21 mouse cellular contexts compared by ENCODE assay signal in the genomic region with DNA sequence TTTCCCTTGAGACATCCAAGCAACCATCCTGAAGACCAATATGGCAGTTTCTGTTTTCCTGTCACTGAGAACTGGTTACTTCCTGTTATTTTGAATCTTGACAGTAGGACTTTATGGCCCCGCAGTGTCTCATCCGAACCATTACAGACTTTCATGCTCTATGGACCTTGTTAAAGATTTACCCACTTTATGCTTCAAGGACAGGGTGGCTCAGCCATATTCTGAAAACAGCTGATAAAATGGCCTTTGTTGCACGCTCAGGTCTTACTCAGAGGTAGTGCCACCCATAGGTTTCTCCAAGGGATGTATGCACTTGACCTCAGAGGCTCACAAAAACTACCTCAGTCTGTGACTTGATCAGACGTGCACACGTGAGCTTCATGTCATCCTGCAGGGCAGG.
DNase-seq lines count a peak whose midpoint lies in the region; ATAC-seq and TF ChIP-seq lines count a peak whose summit lies in the region.
"Had no signal": no experiment of that assay in that cellular context is flagged by ENCODE, and none has a peak within 500 bp of the region (broad histone marks: within the 10 kb centered on the region; RNA-seq: fewer than 3 reads in every experiment).

No protein-coding gene starts in this region.

- TF ChIP-seq POLR2A in heart, adult 2 months (IDR thresholded peaks at IDR 0.05; ENCODE audit: insufficient read depth, low read depth, low read length) = no peak

- H3K9ac ChIP-seq in kidney, embryonic 16.5 days (replicated peaks; ENCODE audit: low read length) = no peak overlapping the region
- H3K9ac ChIP-seq in kidney, embryonic 15.5 days = no peak overlapping the region
- no peak overlapping the region for H3K9ac ChIP-seq in intestine, embryonic 14.5 days (ENCODE audit: low read length)
- H3K9ac ChIP-seq in intestine, embryonic 15.5 days = no peak overlapping the region
- no peak overlapping the region for H3K9ac ChIP-seq in heart, adult 2 months (ENCODE audit: low read depth, low read length)
- H3K9ac ChIP-seq: forebrain, embryonic 13.5 days; hindbrain, embryonic 12.5 days; hindbrain, embryonic 15.5 days had no signal

- intact Hi-C loops in heart, adult 2 months (cut with DNase I) = no loop called here

- WGBS in kidney, embryonic 16.5 days = 71% methylated on average over 5 of the region's 5 CpGs
- 72% methylated on average over 5 of the region's 5 CpGs for WGBS in kidney, embryonic 15.5 days
- WGBS in intestine, embryonic 14.5 days = 74% methylated on average over 5 of the region's 5 CpGs
- 66% methylated on average over 5 of the region's 5 CpGs for whole genome bisulfite sequencing in intestine, embryonic 15.5 days
- 43% methylated on average over 5 of the region's 5 CpGs for WGBS in large intestine, adult 2 months
- WGBS in heart, adult 2 months = 91% methylated on average over 5 of the region's 5 CpGs

- H3K4me2 ChIP-seq in kidney, embryonic 16.5 days (replicated peaks; ENCODE audit: low read depth, low read length) = no peak overlapping the region
- H3K4me2 ChIP-seq in kidney, embryonic 15.5 days = no peak overlapping the region
- H3K4me2 ChIP-seq in intestine, embryonic 14.5 days (ENCODE audit: low read length) = no peak overlapping the region
- H3K4me2 ChIP-seq in intestine, embryonic 15.5 days (replicated peaks) = no peak overlapping the region
- H3K4me2 ChIP-seq: forebrain, embryonic 13.5 days; heart, embryonic 11.5 days; hindbrain, embryonic 12.5 days; hindbrain, embryonic 15.5 days had no signal

- no peaks in the 10 kb centered on the region for H3K79me2 ChIP-seq in heart, adult 2 months (replicated peaks; ENCODE audit: control insufficient read depth, insufficient read depth, low read length)

- peaks cover 9% of the 10 kb centered on the region; the same call in 1 of the 2 replicates for H3K36me3 ChIP-seq in kidney, embryonic 16.5 days (ENCODE audit: insufficient read depth, low read length)
- peaks cover 25% of the 10 kb centered on the region; the same call in 1 of the 2 replicates for H3K36me3 ChIP-seq in kidney, embryonic 15.5 days
- peaks cover 59% of the 10 kb centered on the region for H3K36me3 ChIP-seq in intestine, embryonic 14.5 days (ENCODE audit: control insufficient read depth, insufficient read depth, low read length)
- peaks cover 18% of the 10 kb centered on the region for H3K36me3 ChIP-seq in intestine, embryonic 15.5 days
- no peaks in the 10 kb centered on the region; the same call in 1 of the 2 replicates for H3K36me3 ChIP-seq in heart, adult 2 months (ENCODE audit: control insufficient read depth, insufficient read depth, low read length)
- H3K36me3 ChIP-seq: forebrain, embryonic 10.5 days; hindbrain, embryonic 12.5 days had no signal

- no peak overlapping the region for H3K4me3 ChIP-seq in kidney, embryonic 16.5 days (ENCODE audit: low read length)
- no peak overlapping the region for H3K4me3 ChIP-seq in kidney, embryonic 15.5 days (replicated peaks)
- no peak overlapping the region for H3K4me3 ChIP-seq in intestine, embryonic 14.5 days (ENCODE audit: low read depth, low read length)
- H3K4me3 ChIP-seq in intestine, embryonic 15.5 days (replicated peaks) = no peak overlapping the region
- H3K4me3 ChIP-seq in heart, adult 2 months = no peak overlapping the region
- H3K4me3 ChIP-seq: forebrain, embryonic 10.5 days; forebrain, embryonic 13.5 days; hindbrain, embryonic 12.5 days; hindbrain, embryonic 15.5 days had no signal

- no peaks in the 10 kb centered on the region for H3K4me1 ChIP-seq in kidney, embryonic 16.5 days (ENCODE audit: insufficient read depth, low read length)
- no peaks in the 10 kb centered on the region for H3K4me1 ChIP-seq in kidney, embryonic 15.5 days
- no peaks in the 10 kb centered on the region for H3K4me1 ChIP-seq in intestine, embryonic 14.5 days (replicated peaks; ENCODE audit: control insufficient read depth, insufficient read depth, low read length)
- no peaks in the 10 kb centered on the region; the same call in 1 of the 2 replicates for H3K4me1 ChIP-seq in intestine, embryonic 15.5 days (replicated peaks)
- no peaks in the 10 kb centered on the region for H3K4me1 ChIP-seq in heart, adult 2 months (ENCODE audit: control insufficient read depth, insufficient read depth, low read length)
- H3K4me1 ChIP-seq: forebrain, embryonic 10.5 days; forebrain, embryonic 13.5 days; hindbrain, embryonic 12.5 days; hindbrain, embryonic 15.5 days had no signal

- 0 out of 2 replicates have a peak, but pooled peaks have one; percentile 46 for ATAC-seq in kidney, embryonic 16.5 days (ENCODE audit: low FRiP score, low TSS enrichment)
- no peak for ATAC-seq in kidney, embryonic 15.5 days (replicated peaks; ENCODE audit: low FRiP score)
- peak; percentile 57; the same call in 1 of the 2 replicates for ATAC-seq in intestine, embryonic 14.5 days (replicated peaks; ENCODE audit: low FRiP score, low TSS enrichment, low read depth)
- ATAC-seq in intestine, embryonic 15.5 days = peak; percentile 91
- no peak for ATAC-seq in activated CD4-positive, CD25-positive, alpha-beta regulatory T cell, adult 4 months
- ATAC-seq: CD4-positive, CD25-positive, alpha-beta regulatory T cell, adult 4 months; forebrain, embryonic 13.5 days; forebrain, embryonic 16.5 days had no signal

- no peak for DNase-seq in intestine, embryonic 14.5 days (ENCODE audit: low spot score)
- DNase-seq in large intestine, adult 2 months (ENCODE audit: low read depth, low spot score) = peak; percentile 76
- DNase-seq in heart, adult 2 months = no peak
- DNase-seq: adrenal gland, adult 8-10 months; adrenal gland, postnatal 25 days; cerebellum, adult 18-20 months; cerebellum, adult 9-10 months; cerebellum, postnatal 14 days; gastrocnemius, postnatal 10 days; gastrocnemius, postnatal 36 days had no signal

- no peaks in the 10 kb centered on the region for H3K27me3 ChIP-seq in kidney, embryonic 16.5 days (ENCODE audit: insufficient read depth, low read length)
- H3K27me3 ChIP-seq in kidney, embryonic 15.5 days = no peaks in the 10 kb centered on the region
- no peaks in the 10 kb centered on the region for H3K27me3 ChIP-seq in intestine, embryonic 14.5 days (replicated peaks; ENCODE audit: control insufficient read depth, insufficient read depth, low read length)
- no peaks in the 10 kb centered on the region for H3K27me3 ChIP-seq in intestine, embryonic 15.5 days (replicated peaks)
- H3K27me3 ChIP-seq in heart, adult 2 months (ENCODE audit: control insufficient read depth, insufficient read depth, low read length) = no peaks in the 10 kb centered on the region
- H3K27me3 ChIP-seq: forebrain, embryonic 13.5 days; hindbrain, embryonic 12.5 days; hindbrain, embryonic 15.5 days had no signal

- TF ChIP-seq CTCF in heart, adult 2 months (IDR thresholded peaks at IDR 0.05) = no peak

- no peak for TF ChIP-seq EP300 in heart, adult 2 months (IDR thresholded peaks at IDR 0.05; ENCODE audit: insufficient read depth, low read depth, low read length)

- no peaks in the 10 kb centered on the region for H3K9me3 ChIP-seq in kidney, embryonic 16.5 days (ENCODE audit: low read length)
- H3K9me3 ChIP-seq in kidney, embryonic 15.5 days (replicated peaks) = no peaks in the 10 kb centered on the region
- H3K9me3 ChIP-seq in intestine, embryonic 14.5 days (ENCODE audit: control insufficient read depth, low read length) = no peaks in the 10 kb centered on the region
- no peaks in the 10 kb centered on the region for H3K9me3 ChIP-seq in intestine, embryonic 15.5 days
- H3K9me3 ChIP-seq: forebrain, embryonic 10.5 days; forebrain, embryonic 13.5 days; hindbrain, embryonic 12.5 days; hindbrain, embryonic 15.5 days had no signal

- H3K27ac ChIP-seq in kidney, embryonic 16.5 days (ENCODE audit: low read length) = no peak overlapping the region
- H3K27ac ChIP-seq in kidney, embryonic 15.5 days = no peak overlapping the region
- no peak overlapping the region for H3K27ac ChIP-seq in intestine, embryonic 14.5 days (ENCODE audit: low read depth)
- no peak overlapping the region for H3K27ac ChIP-seq in intestine, embryonic 15.5 days
- H3K27ac ChIP-seq in heart, adult 2 months = no peak overlapping the region
- H3K27ac ChIP-seq: forebrain, embryonic 10.5 days; forebrain, embryonic 13.5 days; hindbrain, embryonic 12.5 days; hindbrain, embryonic 15.5 days had no signal

Comparison
In these comparisons a context has a peak if more than half of its experiments do, and no peak if none do; other contexts are left out.
1. ATAC-seq: peak in kidney, embryonic 16.5 days (single experiment), intestine, embryonic 14.5 days (single experiment) and intestine, embryonic 15.5 days (single experiment); none in kidney, embryonic 15.5 days (single experiment) and activated CD4-positive, CD25-positive, alpha-beta regulatory T cell, adult 4 months (single experiment).